Mouse (Mus musculus): Measurements from ENCODE around the gene Plekha6. TPM values are rescaled to one million over a fixed set of nuclear protein-coding genes. Genes with fewer than 3 reads are reported as not detected.

Gene Plekha6
- polyA plus RNA-seq, 1 experiment from 2014 or later: 18.7 TPM

- Histone ChIP-seq H3K4me3 (no peak overlapping the region), H3K36me3 (peaks cover 5% of the 10 kb centered on the region), H3K9ac (no peak overlapping the region), H3K4me1 (replicated peaks) (no peaks in the 10 kb centered on the region), H3K27ac (ENCODE audit: poor library complexity, severe bottlenecking) (no peak overlapping the region), H3K27me3 (replicated peaks) (no peaks in the 10 kb centered on the region), H3K9me3 (replicated peaks) (peaks cover 11% of the 10 kb centered on the region; the same call in 1 of the 2 replicates), H3K4me2 (no peak overlapping the region)
- WGBS: 65% methylated on average over 22 of the region's 22 CpGs
- no peak for ATAC-seq (ENCODE audit: insufficient number of reproducible peaks, low FRiP score)
Measured at GRCm38 (mm10) chr1:133146014-133147009, 17.7 kb upstream of the Plekha6 start.

GRCm38 (mm10) chr1:133147324-133147723 is 16.7 kb upstream of the Plekha6 start:
- Histone ChIP-seq H3K4me1 (replicated peaks) (no peaks in the 10 kb centered on the region), H3K9me3 (replicated peaks) (peaks cover 11% of the 10 kb centered on the region; the same call in 1 of the 2 replicates), H3K4me2 (no peak overlapping the region), H3K9ac (no peak overlapping the region), H3K27ac (ENCODE audit: poor library complexity, severe bottlenecking) (no peak overlapping the region), H3K4me3 (no peak overlapping the region), H3K27me3 (replicated peaks) (no peaks in the 10 kb centered on the region), H3K36me3 (no peaks in the 10 kb centered on the region; the same call in 1 of the 2 replicates)
- no peak for ATAC-seq (ENCODE audit: insufficient number of reproducible peaks, low FRiP score)
- WGBS: 78% methylated on average over 5 of the region's 5 CpGs

- WGBS: 87% methylated on average over 8 of the region's 8 CpGs
- Histone ChIP-seq H3K36me3 (no peaks in the 10 kb centered on the region; the same call in 1 of the 2 replicates), H3K9ac (no peak overlapping the region), H3K27me3 (replicated peaks) (no peaks in the 10 kb centered on the region), H3K4me3 (no peak overlapping the region), H3K4me2 (no peak overlapping the region), H3K9me3 (replicated peaks) (peaks cover 11% of the 10 kb centered on the region; the same call in 1 of the 2 replicates), H3K27ac (ENCODE audit: poor library complexity, severe bottlenecking) (no peak overlapping the region), H3K4me1 (replicated peaks) (no peaks in the 10 kb centered on the region)
- ATAC-seq (ENCODE audit: insufficient number of reproducible peaks, low FRiP score): no peak
Measured at GRCm38 (mm10) chr1:133148122-133148521, 15.9 kb upstream of the Plekha6 start.

GRCm38 (mm10) chr1:133150556-133150955 is 13.5 kb upstream of the Plekha6 start:
- H3K9ac ChIP-seq: no peak overlapping the region
- ATAC-seq (ENCODE audit: insufficient number of reproducible peaks, low FRiP score): no peak
- no peak overlapping the region for H3K4me2 ChIP-seq
- WGBS: 91% methylated on average over 2 of the region's 2 CpGs
- H3K4me1 ChIP-seq (replicated peaks): no peaks in the 10 kb centered on the region
- no peak overlapping the region for H3K27ac ChIP-seq (ENCODE audit: poor library complexity, severe bottlenecking)
- no peaks in the 10 kb centered on the region for H3K27me3 ChIP-seq (replicated peaks)
- peaks cover 11% of the 10 kb centered on the region; the same call in 1 of the 2 replicates for H3K9me3 ChIP-seq (replicated peaks)
- no peak overlapping the region for H3K4me3 ChIP-seq
- no peaks in the 10 kb centered on the region; the same call in 1 of the 2 replicates for H3K36me3 ChIP-seq

GRCm38 (mm10) chr1:133152213-133152612 is 11.8 kb upstream of the Plekha6 start:
- Histone ChIP-seq H3K27me3 (replicated peaks) (0 out of 2 replicates have a peak, but pooled peaks cover 3% of the 10 kb centered on the region), H3K27ac (ENCODE audit: poor library complexity, severe bottlenecking) (no peak overlapping the region), H3K9ac (no peak overlapping the region), H3K4me1 (replicated peaks) (no peaks in the 10 kb centered on the region), H3K4me2 (no peak overlapping the region), H3K9me3 (replicated peaks) (peaks cover 11% of the 10 kb centered on the region; the same call in 1 of the 2 replicates), H3K36me3 (no peaks in the 10 kb centered on the region; the same call in 1 of the 2 replicates), H3K4me3 (no peak overlapping the region)
- WGBS: 80% methylated on average over 3 of the region's 3 CpGs
- ATAC-seq (ENCODE audit: insufficient number of reproducible peaks, low FRiP score): no peak

GRCm38 (mm10) chr1:133155270-133155669 is 8.7 kb upstream of the Plekha6 start:
- Histone ChIP-seq H3K9ac (no peak overlapping the region), H3K4me1 (replicated peaks) (peaks cover 14% of the 10 kb centered on the region), H3K4me2 (no peak overlapping the region), H3K27me3 (replicated peaks) (peaks cover 11% of the 10 kb centered on the region), H3K27ac (ENCODE audit: poor library complexity, severe bottlenecking) (no peak overlapping the region), H3K36me3 (no peaks in the 10 kb centered on the region), H3K4me3 (no peak overlapping the region), H3K9me3 (replicated peaks) (no peaks in the 10 kb centered on the region)
- WGBS: 73% methylated on average over 6 of the region's 6 CpGs
- ATAC-seq (ENCODE audit: insufficient number of reproducible peaks, low FRiP score): no peak

GRCm38 (mm10) chr1:133159128-133159564 is 4.9 kb upstream of the Plekha6 start:
- Histone ChIP-seq H3K36me3 (no peaks in the 10 kb centered on the region), H3K9ac (no peak overlapping the region), H3K27me3 (replicated peaks) (peaks cover 45% of the 10 kb centered on the region), H3K4me2 (peak overlapping the region; percentile 22; the same call in 1 of the 2 replicates), H3K4me1 (replicated peaks) (peaks cover 23% of the 10 kb centered on the region), H3K9me3 (replicated peaks) (no peaks in the 10 kb centered on the region), H3K4me3 (no peak overlapping the region), H3K27ac (ENCODE audit: poor library complexity, severe bottlenecking) (peak overlapping the region; percentile 31; the same call in 1 of the 2 replicates)
- WGBS: 32% methylated on average over 7 of the region's 7 CpGs
- no peak for ATAC-seq (ENCODE audit: insufficient number of reproducible peaks, low FRiP score)

- ATAC-seq (ENCODE audit: insufficient number of reproducible peaks, low FRiP score): no peak
- no peak overlapping the region for H3K4me3 ChIP-seq
- no peak overlapping the region for H3K27ac ChIP-seq (ENCODE audit: poor library complexity, severe bottlenecking)
- H3K27me3 ChIP-seq (replicated peaks): peaks cover 62% of the 10 kb centered on the region
- no peaks in the 10 kb centered on the region for H3K9me3 ChIP-seq (replicated peaks)
- H3K9ac ChIP-seq: no peak overlapping the region
- 50% methylated on average over 4 of the region's 4 CpGs for WGBS
- H3K4me1 ChIP-seq (replicated peaks): peaks cover 33% of the 10 kb centered on the region
- no peaks in the 10 kb centered on the region for H3K36me3 ChIP-seq
- H3K4me2 ChIP-seq: no peak overlapping the region
Measured at GRCm38 (mm10) chr1:133161559-133161958, 2.5 kb upstream of the Plekha6 start.

GRCm38 (mm10) chr1:133162046-133162445 is 2.0 kb upstream of the Plekha6 start:
- no peak overlapping the region for H3K4me2 ChIP-seq
- peaks cover 65% of the 10 kb centered on the region for H3K27me3 ChIP-seq (replicated peaks)
- 61% methylated on average over 10 of the region's 10 CpGs for WGBS
- ATAC-seq (ENCODE audit: insufficient number of reproducible peaks, low FRiP score): no peak
- no peaks in the 10 kb centered on the region for H3K36me3 ChIP-seq
- no peak overlapping the region for H3K27ac ChIP-seq (ENCODE audit: poor library complexity, severe bottlenecking)
- no peak overlapping the region for H3K4me3 ChIP-seq
- H3K9ac ChIP-seq: no peak overlapping the region
- H3K4me1 ChIP-seq (replicated peaks): peaks cover 33% of the 10 kb centered on the region
- no peaks in the 10 kb centered on the region for H3K9me3 ChIP-seq (replicated peaks)

GRCm38 (mm10) chr1:133162981-133163380 is 1.0 kb upstream of the Plekha6 start:
- Histone ChIP-seq H3K9ac (no peak overlapping the region), H3K27me3 (replicated peaks) (peaks cover 66% of the 10 kb centered on the region), H3K36me3 (no peaks in the 10 kb centered on the region), H3K4me2 (no peak overlapping the region), H3K27ac (ENCODE audit: poor library complexity, severe bottlenecking) (no peak overlapping the region), H3K4me3 (no peak overlapping the region), H3K4me1 (replicated peaks) (peaks cover 26% of the 10 kb centered on the region), H3K9me3 (replicated peaks) (no peaks in the 10 kb centered on the region)
- 47% methylated on average over 8 of the region's 8 CpGs for WGBS
- no peak for ATAC-seq (ENCODE audit: insufficient number of reproducible peaks, low FRiP score)

- H3K4me3 ChIP-seq: peak overlapping the region; percentile 61
- H3K9ac ChIP-seq: peak overlapping the region; percentile 70
- peak overlapping the region; percentile 96 for H3K4me2 ChIP-seq
- H3K27ac ChIP-seq (ENCODE audit: poor library complexity, severe bottlenecking): no peak overlapping the region
- H3K27me3 ChIP-seq (replicated peaks): peaks cover 76% of the 10 kb centered on the region
- WGBS: under 1% methylated on average over 10 of the region's 10 CpGs
- no peaks in the 10 kb centered on the region for H3K36me3 ChIP-seq
- H3K9me3 ChIP-seq (replicated peaks): no peaks in the 10 kb centered on the region
- peaks cover 23% of the 10 kb centered on the region for H3K4me1 ChIP-seq (replicated peaks)
- no peak for ATAC-seq (ENCODE audit: insufficient number of reproducible peaks, low FRiP score)
Measured at GRCm38 (mm10) chr1:133164591-133165011, 591 bp downstream of the Plekha6 start.

Data from heart, embryonic 12.5 days (tissue).